Mouse (Mus musculus): Measurements from ENCODE around the gene Sox15. TPM values are rescaled to one million over a fixed set of nuclear protein-coding genes. Genes with fewer than 3 reads are reported as not detected.
"Not testable (repeated sequence)": the region's sequence is repeated elsewhere in the genome, so short reads cannot be mapped to it uniquely, and the experiment has no call there.

Gene Sox15
- polyA plus RNA-seq, 1 experiment from 2014 or later, result not detected

DNA sequence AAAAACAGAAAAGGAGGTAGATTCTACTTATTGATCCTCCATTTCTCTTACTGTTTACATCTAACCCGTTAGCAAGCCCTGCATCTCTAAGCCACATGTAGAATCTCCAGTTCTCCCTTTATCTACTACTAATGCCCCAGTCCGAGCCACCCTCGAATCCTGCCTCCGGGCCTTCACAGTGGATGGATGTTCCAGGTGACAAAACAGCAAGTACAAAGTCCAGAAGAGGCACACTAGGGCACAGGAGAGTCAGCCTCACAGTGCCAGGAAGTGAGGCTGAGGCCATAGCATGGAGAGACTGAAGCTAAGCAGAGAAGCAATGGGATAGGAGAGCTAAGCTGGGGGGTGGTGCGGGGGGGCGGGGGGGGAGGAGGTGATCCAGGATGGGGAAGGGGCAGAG is 37.7 kb downstream of the Sox15 start:
- H3K9me3 ChIP-seq (replicated peaks; ENCODE audit: control insufficient read depth, low read length), result no peaks in the 10 kb centered on the region
- no peak for ATAC-seq (replicated peaks; ENCODE audit: insufficient number of reproducible peaks, low FRiP score, low TSS enrichment, low read depth)
- WGBS, result 92% methylated on average over 6 of the region's 6 CpGs
- no peak overlapping the region for H3K27ac ChIP-seq (replicated peaks; ENCODE audit: low read depth, low read length)
- H3K4me1 ChIP-seq (ENCODE audit: control insufficient read depth, insufficient read depth, low read length), result peaks cover 3% of the 10 kb centered on the region; the same call in 1 of the 2 replicates
- no peak overlapping the region for H3K4me3 ChIP-seq (ENCODE audit: low read depth, low read length)
- DNase-seq (ENCODE audit: low spot score), result no peak
- H3K36me3 ChIP-seq (replicated peaks; ENCODE audit: control insufficient read depth, insufficient read depth, low read depth, low read length), result no peaks in the 10 kb centered on the region
- no peaks in the 10 kb centered on the region for H3K27me3 ChIP-seq (ENCODE audit: control insufficient read depth, insufficient read depth, low read length)
- H3K4me2 ChIP-seq (ENCODE audit: low read depth, low read length), result no peak overlapping the region
- no peak overlapping the region for H3K9ac ChIP-seq (replicated peaks; ENCODE audit: low read length)

DNA sequence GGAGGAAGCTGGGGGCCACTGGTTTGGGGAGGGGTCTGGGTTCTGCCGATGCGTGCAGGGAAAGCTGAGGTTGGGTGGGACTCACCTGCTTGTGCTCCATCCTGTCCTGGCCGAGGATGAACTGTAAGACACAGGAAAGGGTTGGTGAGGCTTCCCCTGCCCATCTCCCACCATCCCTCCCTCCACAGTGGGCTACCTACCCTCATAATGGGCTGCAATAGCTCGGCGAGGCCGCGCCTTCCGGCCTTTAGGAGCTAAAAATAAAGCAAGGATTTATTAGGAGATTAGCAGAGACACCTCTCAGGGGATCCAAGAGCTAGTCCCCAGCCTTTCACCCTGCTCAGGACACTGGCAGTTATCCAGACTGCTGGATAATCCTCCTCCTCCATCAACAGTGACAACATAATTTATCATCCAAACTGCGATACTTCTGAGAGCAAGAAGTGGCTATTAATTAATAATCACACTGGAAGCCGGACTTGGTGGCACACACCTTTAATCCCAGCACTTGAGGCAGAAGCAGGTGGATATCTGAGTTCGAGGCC is 38.4 kb downstream of the Sox15 start:
- no peaks in the 10 kb centered on the region for H3K36me3 ChIP-seq (replicated peaks; ENCODE audit: control insufficient read depth, insufficient read depth, low read depth, low read length)
- no peak overlapping the region for H3K4me3 ChIP-seq (ENCODE audit: low read depth, low read length)
- no peak overlapping the region for H3K9ac ChIP-seq (replicated peaks; ENCODE audit: low read length)
- H3K4me1 ChIP-seq (ENCODE audit: control insufficient read depth, insufficient read depth, low read length), result peaks cover 3% of the 10 kb centered on the region; the same call in 1 of the 2 replicates
- no peak for ATAC-seq (replicated peaks; ENCODE audit: insufficient number of reproducible peaks, low FRiP score, low TSS enrichment, low read depth)
- H3K27me3 ChIP-seq (ENCODE audit: control insufficient read depth, insufficient read depth, low read length), result no peaks in the 10 kb centered on the region
- no peak overlapping the region for H3K27ac ChIP-seq (replicated peaks; ENCODE audit: low read depth, low read length)
- no peaks in the 10 kb centered on the region for H3K9me3 ChIP-seq (replicated peaks; ENCODE audit: control insufficient read depth, low read length)
- no peak for DNase-seq (ENCODE audit: low spot score)
- H3K4me2 ChIP-seq (ENCODE audit: low read depth, low read length), result no peak overlapping the region
- WGBS, result 71% methylated on average over 11 of the region's 11 CpGs

DNA sequence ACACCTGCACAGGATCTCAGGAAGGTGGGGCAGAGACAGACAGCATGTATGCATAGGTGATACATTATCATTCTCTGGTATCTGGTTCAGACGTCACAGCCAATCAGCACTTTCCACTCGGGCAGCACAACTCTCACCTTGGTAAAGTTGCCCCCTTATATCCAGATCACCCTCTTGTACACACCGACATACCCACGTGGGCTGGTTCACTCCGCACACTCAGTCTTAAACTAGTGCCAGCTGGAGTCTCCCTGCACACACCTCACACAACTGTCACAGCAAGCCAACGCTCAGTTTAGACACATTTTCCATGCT is 39.9 kb downstream of the Sox15 start:
- no peak overlapping the region; the same call in 1 of the 2 replicates for H3K9ac ChIP-seq (replicated peaks; ENCODE audit: low read length)
- WGBS, result 26% methylated on average over 6 of the region's 6 CpGs
- no peaks in the 10 kb centered on the region for H3K36me3 ChIP-seq (replicated peaks; ENCODE audit: control insufficient read depth, insufficient read depth, low read depth, low read length)
- peak overlapping the region; percentile 96; the same call in 1 of the 2 replicates for H3K4me2 ChIP-seq (ENCODE audit: low read depth, low read length)
- H3K4me3 ChIP-seq (ENCODE audit: low read depth, low read length), result peak overlapping the region; percentile 50
- no peaks in the 10 kb centered on the region for H3K9me3 ChIP-seq (replicated peaks; ENCODE audit: control insufficient read depth, low read length)
- no peak for DNase-seq (ENCODE audit: low spot score)
- H3K27ac ChIP-seq (replicated peaks; ENCODE audit: low read depth, low read length), result no peak overlapping the region
- H3K4me1 ChIP-seq (ENCODE audit: control insufficient read depth, insufficient read depth, low read length), result peaks cover 3% of the 10 kb centered on the region; the same call in 1 of the 2 replicates
- H3K27me3 ChIP-seq (ENCODE audit: control insufficient read depth, insufficient read depth, low read length), result no peaks in the 10 kb centered on the region
- no peak for ATAC-seq (replicated peaks; ENCODE audit: insufficient number of reproducible peaks, low FRiP score, low TSS enrichment, low read depth)

DNA sequence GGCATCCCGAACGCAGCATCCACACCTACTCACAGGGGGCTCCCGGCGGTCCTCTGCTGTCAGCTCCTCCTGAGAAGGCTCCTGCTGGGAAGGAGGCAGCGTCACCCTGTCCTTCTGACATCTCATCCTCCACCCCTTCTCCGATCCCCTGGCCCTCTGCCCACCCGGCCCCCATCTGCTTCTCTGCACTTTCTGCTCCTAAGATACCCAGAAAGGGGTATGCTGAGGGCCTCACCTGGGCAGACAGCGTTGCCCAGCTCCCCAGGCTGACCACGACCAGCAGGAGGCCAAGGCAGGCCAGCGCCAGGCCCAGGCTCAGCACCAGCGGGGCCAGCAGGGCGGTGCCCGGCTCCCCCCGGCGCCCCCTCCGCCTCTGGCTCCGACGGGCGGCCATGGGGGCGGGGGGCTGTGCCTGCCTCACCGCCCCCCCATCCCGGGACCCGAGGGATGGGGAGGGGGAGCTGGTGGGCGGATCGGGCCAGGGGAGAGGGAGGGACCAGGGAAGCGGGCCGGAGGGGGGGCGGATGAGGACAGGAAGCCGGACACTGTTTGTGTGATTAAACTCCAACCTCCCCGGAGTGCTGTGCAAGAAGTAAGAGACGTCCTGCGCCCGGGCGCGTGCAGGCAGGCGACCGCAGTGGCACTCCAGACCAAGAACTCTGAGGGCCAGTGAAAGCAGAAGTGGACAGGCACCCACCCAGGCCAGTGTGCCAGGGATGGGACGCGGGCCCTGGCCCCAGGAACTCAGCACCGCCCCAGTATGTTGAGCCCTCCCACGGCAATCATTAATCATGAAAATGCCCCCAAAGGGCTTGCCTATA is 40.5 kb downstream of the Sox15 start, which contains the start of the genes Tnfsf12 and Tnfsfm13:
Tnfsf12 (minus strand) TSS at position 489 of the 821 bp plus-strand sequence.
Tnfsfm13 (minus strand) TSS at position 738 of the 821 bp plus-strand sequence.
- H3K27me3 ChIP-seq (ENCODE audit: control insufficient read depth, insufficient read depth, low read length), result no peaks in the 10 kb centered on the region
- H3K9me3 ChIP-seq (replicated peaks; ENCODE audit: control insufficient read depth, low read length), result no peaks in the 10 kb centered on the region
- H3K9ac ChIP-seq (replicated peaks; ENCODE audit: low read length), result peak within 1 kb of the TSS; percentile 84
- WGBS, result 1% methylated on average over 41 of the region's 41 CpGs
- H3K27ac ChIP-seq (replicated peaks; ENCODE audit: low read depth, low read length), result 0 out of 2 replicates have a peak within 1 kb of the TSS, but pooled peaks have one; percentile 9
- ATAC-seq (replicated peaks; ENCODE audit: insufficient number of reproducible peaks, low FRiP score, low TSS enrichment, low read depth), result peak; percentile 74
- peak; percentile 65 for DNase-seq (ENCODE audit: low spot score)
- H3K4me1 ChIP-seq (ENCODE audit: control insufficient read depth, insufficient read depth, low read length), result peaks cover 3% of the 10 kb centered on the region; the same call in 1 of the 2 replicates
- peak within 1 kb of the TSS; percentile 96 for H3K4me2 ChIP-seq (ENCODE audit: low read depth, low read length)
- H3K36me3 ChIP-seq (replicated peaks; ENCODE audit: control insufficient read depth, insufficient read depth, low read depth, low read length), result no peaks in the 10 kb centered on the region
- H3K4me3 ChIP-seq (ENCODE audit: low read depth, low read length), result peak within 1 kb of the TSS; percentile 50

DNA sequence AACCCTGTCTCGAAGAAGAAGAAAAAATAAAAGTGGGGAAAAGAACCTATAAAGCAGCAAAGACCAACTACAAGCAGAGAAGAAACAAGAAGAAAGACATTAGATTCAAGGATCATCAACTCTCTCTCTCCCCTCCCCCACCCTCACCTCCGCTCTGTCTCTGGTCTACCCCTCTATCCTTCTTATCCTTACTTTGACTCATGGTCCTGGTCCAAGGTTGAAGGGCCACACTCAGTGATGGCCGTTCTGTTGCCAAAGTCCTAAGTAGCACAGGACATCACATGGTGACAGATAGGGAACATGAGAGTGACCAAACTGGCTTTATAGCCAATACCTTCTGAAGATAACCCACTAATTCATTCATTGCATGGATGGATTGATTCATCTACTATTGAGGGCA is 42.3 kb downstream of the Sox15 start:
- no peaks in the 10 kb centered on the region for H3K27me3 ChIP-seq (ENCODE audit: control insufficient read depth, insufficient read depth, low read length)
- 89% methylated on average over 3 of the region's 3 CpGs for WGBS
- no peaks in the 10 kb centered on the region for H3K36me3 ChIP-seq (replicated peaks; ENCODE audit: control insufficient read depth, insufficient read depth, low read depth, low read length)
- no peaks in the 10 kb centered on the region for H3K9me3 ChIP-seq (replicated peaks; ENCODE audit: control insufficient read depth, low read length)
- ATAC-seq (replicated peaks; ENCODE audit: insufficient number of reproducible peaks, low FRiP score, low TSS enrichment, low read depth) (no peak), DNase-seq (ENCODE audit: low spot score) (no peak)
- H3K4me3 ChIP-seq (ENCODE audit: low read depth, low read length), result no peak overlapping the region
- no peak overlapping the region for H3K4me2 ChIP-seq (ENCODE audit: low read depth, low read length)
- H3K4me1 ChIP-seq (ENCODE audit: control insufficient read depth, insufficient read depth, low read length), result peaks cover 3% of the 10 kb centered on the region; the same call in 1 of the 2 replicates
- H3K27ac ChIP-seq (replicated peaks; ENCODE audit: low read depth, low read length), result no peak overlapping the region
- no peak overlapping the region for H3K9ac ChIP-seq (replicated peaks; ENCODE audit: low read length)

DNA sequence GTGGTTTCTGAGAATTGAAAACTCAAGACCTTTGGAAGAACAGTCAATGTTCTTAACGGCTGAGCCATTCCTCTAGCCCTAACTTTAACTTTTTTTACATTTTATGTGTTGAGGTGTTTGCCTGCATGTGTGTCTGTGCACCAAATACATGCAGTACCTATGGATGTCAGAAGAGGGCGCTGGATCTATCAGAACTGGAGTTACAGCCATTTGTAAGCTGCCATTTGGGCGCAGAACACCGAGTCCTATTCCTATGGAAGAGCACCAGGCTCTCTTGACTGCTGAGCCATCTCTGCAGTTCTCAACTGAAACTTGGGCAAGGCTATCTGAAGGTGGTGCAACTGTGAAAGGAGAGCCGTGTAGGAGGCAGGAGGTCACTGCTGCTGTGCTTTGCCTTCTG is 43.5 kb downstream of the Sox15 start:
- ATAC-seq (replicated peaks; ENCODE audit: insufficient number of reproducible peaks, low FRiP score, low TSS enrichment, low read depth) (no peak), DNase-seq (ENCODE audit: low spot score) (no peak)
- no peak overlapping the region for H3K4me3 ChIP-seq (ENCODE audit: low read depth, low read length)
- no peaks in the 10 kb centered on the region for H3K9me3 ChIP-seq (replicated peaks; ENCODE audit: control insufficient read depth, low read length)
- no peaks in the 10 kb centered on the region for H3K27me3 ChIP-seq (ENCODE audit: control insufficient read depth, insufficient read depth, low read length)
- H3K9ac ChIP-seq (replicated peaks; ENCODE audit: low read length), result no peak overlapping the region
- 63% methylated on average over 5 of the region's 5 CpGs for WGBS
- peaks cover 3% of the 10 kb centered on the region; the same call in 1 of the 2 replicates for H3K4me1 ChIP-seq (ENCODE audit: control insufficient read depth, insufficient read depth, low read length)
- H3K36me3 ChIP-seq (replicated peaks; ENCODE audit: control insufficient read depth, insufficient read depth, low read depth, low read length), result no peaks in the 10 kb centered on the region
- H3K27ac ChIP-seq (replicated peaks; ENCODE audit: low read depth, low read length), result no peak overlapping the region
- no peak overlapping the region for H3K4me2 ChIP-seq (ENCODE audit: low read depth, low read length)

DNA sequence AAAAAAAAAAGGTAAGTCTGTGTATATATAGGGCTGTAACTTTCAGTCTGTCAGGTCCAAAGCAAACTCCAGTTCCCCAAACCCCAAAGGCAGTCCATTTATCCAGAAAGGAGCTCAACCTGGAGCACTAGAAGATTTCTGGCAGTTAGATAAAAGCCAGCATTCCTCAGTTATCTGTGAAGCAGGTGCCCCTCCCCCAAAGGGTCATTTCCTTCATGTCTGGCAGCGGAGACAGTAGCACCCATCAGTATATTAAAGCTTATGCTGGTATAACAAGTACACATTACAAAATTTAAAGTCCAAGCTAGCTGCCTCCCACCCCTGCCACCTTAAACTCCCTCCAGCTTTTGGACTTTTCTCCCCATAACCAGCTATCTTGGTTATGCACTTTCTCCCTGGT is 44.5 kb downstream of the Sox15 start:
- H3K4me2 ChIP-seq (ENCODE audit: low read depth, low read length), result no peak overlapping the region
- 59% methylated on average over 1 of the region's 1 CpGs for WGBS
- H3K27ac ChIP-seq (replicated peaks; ENCODE audit: low read depth, low read length), result no peak overlapping the region
- H3K4me3 ChIP-seq (ENCODE audit: low read depth, low read length), result no peak overlapping the region
- DNase-seq (ENCODE audit: low spot score) (no peak), ATAC-seq (replicated peaks; ENCODE audit: insufficient number of reproducible peaks, low FRiP score, low TSS enrichment, low read depth) (no peak)
- no peaks in the 10 kb centered on the region for H3K36me3 ChIP-seq (replicated peaks; ENCODE audit: control insufficient read depth, insufficient read depth, low read depth, low read length)
- no peak overlapping the region for H3K9ac ChIP-seq (replicated peaks; ENCODE audit: low read length)
- no peaks in the 10 kb centered on the region for H3K27me3 ChIP-seq (ENCODE audit: control insufficient read depth, insufficient read depth, low read length)
- peaks cover 3% of the 10 kb centered on the region; the same call in 1 of the 2 replicates for H3K4me1 ChIP-seq (ENCODE audit: control insufficient read depth, insufficient read depth, low read length)
- no peaks in the 10 kb centered on the region for H3K9me3 ChIP-seq (replicated peaks; ENCODE audit: control insufficient read depth, low read length)

DNA sequence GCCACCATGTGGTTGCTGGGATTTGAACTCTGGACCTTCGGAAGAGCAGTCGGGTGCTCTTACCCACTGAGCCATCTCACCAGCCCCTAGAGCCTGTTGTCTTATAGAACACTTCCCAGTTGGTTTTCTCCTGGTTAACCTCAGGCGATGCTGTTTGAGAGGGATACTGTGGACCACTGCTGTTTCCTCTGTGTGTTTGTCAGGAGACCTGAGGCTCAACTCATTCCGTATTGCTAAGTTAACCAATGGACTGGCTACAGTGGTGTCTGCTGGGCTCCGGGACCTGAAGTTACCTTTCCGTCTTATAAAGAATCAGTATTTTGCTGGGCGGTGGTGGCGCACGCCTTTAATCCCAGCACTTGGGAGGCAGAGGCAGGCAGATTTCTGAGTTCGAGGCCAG is 47.8 kb downstream of the Sox15 start:
- H3K9ac ChIP-seq (replicated peaks; ENCODE audit: low read length); H3K4me1 ChIP-seq (ENCODE audit: control insufficient read depth, insufficient read depth, low read length); H3K36me3 ChIP-seq (replicated peaks; ENCODE audit: control insufficient read depth, insufficient read depth, low read depth, low read length); ATAC-seq (replicated peaks; ENCODE audit: insufficient number of reproducible peaks, low FRiP score, low TSS enrichment, low read depth); DNase-seq (ENCODE audit: low spot score); H3K9me3 ChIP-seq (replicated peaks; ENCODE audit: control insufficient read depth, low read length); H3K4me2 ChIP-seq (ENCODE audit: low read depth, low read length); H3K4me3 ChIP-seq (ENCODE audit: low read depth, low read length); H3K27me3 ChIP-seq (ENCODE audit: control insufficient read depth, insufficient read depth, low read length); H3K27ac ChIP-seq (replicated peaks; ENCODE audit: low read depth, low read length): not testable (repeated sequence)
- 90% methylated on average over 9 of the region's 10 CpGs for WGBS

Measured in embryonic facial prominence, embryonic 11.5 days (tissue).